ENCODE assay signal across 12 mouse cellular contexts in genomic region chr3:151424326-151425207, GRCm38 (mm10). TPM values are rescaled to one million over a fixed set of nuclear protein-coding genes. Genes with fewer than 3 reads are reported as not detected.
DNase-seq lines count a peak whose midpoint lies in the region; ATAC-seq lines count a peak whose summit lies in the region.
"Had no signal": no experiment of that assay in that cellular context is flagged by ENCODE, and none has a peak within 500 bp of the region (broad histone marks: within the 10 kb centered on the region; RNA-seq: fewer than 3 reads in every experiment).

No protein-coding gene starts in this region.

- H3K9me3 ChIP-seq in heart, embryonic 12.5 days (replicated peaks): no peaks in the 10 kb centered on the region
- no peaks in the 10 kb centered on the region for H3K9me3 ChIP-seq in forebrain, embryonic 14.5 days (replicated peaks; ENCODE audit: control insufficient read depth, low read length)
- H3K9me3 ChIP-seq: lung, embryonic 15.5 days; stomach, embryonic 15.5 days had no signal

- H3K4me1 ChIP-seq in heart, embryonic 12.5 days (replicated peaks): no peaks in the 10 kb centered on the region
- no peaks in the 10 kb centered on the region for H3K4me1 ChIP-seq in forebrain, embryonic 14.5 days (ENCODE audit: control insufficient read depth, insufficient read depth, low read length)
- H3K4me1 ChIP-seq: lung, embryonic 15.5 days; stomach, embryonic 15.5 days had no signal

- no peaks in the 10 kb centered on the region for H3K36me3 ChIP-seq in heart, embryonic 12.5 days
- no peaks in the 10 kb centered on the region for H3K36me3 ChIP-seq in forebrain, embryonic 14.5 days (ENCODE audit: control insufficient read depth, insufficient read depth, low read length)
- H3K36me3 ChIP-seq: lung, embryonic 15.5 days; stomach, embryonic 15.5 days had no signal

- no peaks in the 10 kb centered on the region for H3K27me3 ChIP-seq in heart, embryonic 12.5 days (replicated peaks)
- H3K27me3 ChIP-seq in forebrain, embryonic 14.5 days (replicated peaks; ENCODE audit: control insufficient read depth, insufficient read depth, low read length): no peaks in the 10 kb centered on the region
- H3K27me3 ChIP-seq: lung, embryonic 15.5 days; stomach, embryonic 15.5 days had no signal

- 56% methylated on average over 9 of the region's 9 CpGs for WGBS in heart, embryonic 12.5 days
- WGBS in forebrain, embryonic 14.5 days: 83% methylated on average over 9 of the region's 9 CpGs

- peak; percentile 76; the same call in 1 of the 2 replicates for ATAC-seq in heart, embryonic 12.5 days (ENCODE audit: insufficient number of reproducible peaks, low FRiP score)
- peak; percentile 85 for ATAC-seq in megakaryocyte, adult 5-6 weeks (ENCODE audit: poor library complexity, severe bottlenecking)
- no peak for ATAC-seq in forebrain, embryonic 14.5 days
- ATAC-seq: forebrain, embryonic 16.5 days had no signal

- peak; percentile 26 for DNase-seq in kidney, adult 11 months
- no peak for DNase-seq in kidney, postnatal 4 days
- DNase-seq in kidney, postnatal 14 days: peak; percentile 44
- DNase-seq in embryo, embryonic 10.5 days (ENCODE audit: low spot score): no peak
- no peak for DNase-seq in natural killer cell, adult 2 months (ENCODE audit: low spot score in 2 of 2)
- DNase-seq in forebrain, embryonic 14.5 days (ENCODE audit: low spot score): no peak

- no peak overlapping the region for H3K4me2 ChIP-seq in heart, embryonic 12.5 days
- no peak overlapping the region for H3K4me2 ChIP-seq in forebrain, embryonic 14.5 days (ENCODE audit: low read length)
- H3K4me2 ChIP-seq: lung, embryonic 15.5 days; stomach, embryonic 15.5 days had no signal

- no peak overlapping the region for H3K9ac ChIP-seq in heart, embryonic 12.5 days
- H3K9ac ChIP-seq in forebrain, embryonic 14.5 days (ENCODE audit: low read length): no peak overlapping the region
- H3K9ac ChIP-seq: lung, embryonic 15.5 days; stomach, embryonic 15.5 days had no signal

- no peak overlapping the region for H3K4me3 ChIP-seq in heart, embryonic 12.5 days
- H3K4me3 ChIP-seq in forebrain, embryonic 14.5 days (ENCODE audit: low read depth, low read length): no peak overlapping the region
- H3K4me3 ChIP-seq: lung, embryonic 15.5 days; myocyte; stomach, embryonic 15.5 days had no signal

- H3K27ac ChIP-seq in heart, embryonic 12.5 days (ENCODE audit: poor library complexity, severe bottlenecking): peak overlapping the region; percentile 26; the same call in 1 of the 2 replicates
- no peak overlapping the region for H3K27ac ChIP-seq in forebrain, embryonic 14.5 days (ENCODE audit: low read depth, low read length)
- H3K27ac ChIP-seq: lung, embryonic 15.5 days; stomach, embryonic 15.5 days had no signal

RNA-seq across cellular contexts. Expression of gene Adgrl4, which starts 13.1 kb away (rescaled TPM):
- 8.9 and 10.9 TPM in 2 replicates for polyA plus RNA-seq in heart, embryonic 12.5 days (2016; fragmentation: Nextera tagmentation; extraction: Ambion mirVana)
- 14.7 and 20.0 TPM in 2 replicates for total RNA-seq in megakaryocyte, adult 5-6 weeks (2015)
- 6.6 and 8.6 TPM in 2 replicates for total RNA-seq in megakaryocyte, adult 5-6 weeks (2017)
- 14.9 and 16.0 TPM in 2 replicates for polyA plus RNA-seq in forebrain, embryonic 14.5 days (2014; fragmentation: Nextera tagmentation; extraction: Ambion mirVana)
- polyA plus RNA-seq: myocyte had no signal

Comparison
In these comparisons a context has a peak if more than half of its experiments do, and no peak if none do; other contexts are left out.
1. DNase-seq: peak in kidney, adult 11 months (single experiment) and kidney, postnatal 14 days (single experiment); none in kidney, postnatal 4 days (0 of 2), embryo, embryonic 10.5 days (single experiment), natural killer cell, adult 2 months (0 of 2) and forebrain, embryonic 14.5 days (single experiment).